Mouse (Mus musculus): ENCODE measurements around the gene Usp44.

Gene Usp44

GRCm38 (mm10) chr10:93846706-93847105, 15.4 kb downstream of the Usp44 start:
- DNase-seq (ENCODE audit: low read depth, low spot score) = no peak

GRCm38 (mm10) chr10:93855126-93855525, 23.8 kb downstream of the Usp44 start:
- no peak for DNase-seq (ENCODE audit: low read depth, low spot score)

DNA sequence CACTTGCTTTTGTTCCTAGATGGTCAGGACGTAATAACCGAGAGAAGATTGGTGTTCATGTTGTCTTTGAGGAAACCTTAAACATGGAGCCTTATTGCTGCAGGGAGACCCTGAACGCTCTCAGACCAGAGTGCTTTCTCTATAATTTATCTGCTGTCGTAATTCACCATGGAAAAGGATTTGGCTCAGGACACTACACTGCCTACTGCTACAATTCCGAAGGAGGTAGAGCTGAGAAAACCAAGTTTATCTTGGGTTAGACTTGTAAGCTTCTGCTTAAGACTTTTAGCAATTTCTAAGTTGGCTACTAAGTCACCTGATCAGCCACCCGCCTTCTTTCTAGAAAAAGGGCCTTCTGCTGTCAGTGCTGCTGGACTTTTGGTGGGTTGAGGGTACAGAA, 24.7 kb downstream of the Usp44 start:
- no peak for DNase-seq (ENCODE audit: low read depth, low spot score)

- no peak for DNase-seq (ENCODE audit: low read depth, low spot score)
These were observed 37.0 kb downstream of the Usp44 start for GRCm38 (mm10) chr10:93868401-93868800.

DNA sequence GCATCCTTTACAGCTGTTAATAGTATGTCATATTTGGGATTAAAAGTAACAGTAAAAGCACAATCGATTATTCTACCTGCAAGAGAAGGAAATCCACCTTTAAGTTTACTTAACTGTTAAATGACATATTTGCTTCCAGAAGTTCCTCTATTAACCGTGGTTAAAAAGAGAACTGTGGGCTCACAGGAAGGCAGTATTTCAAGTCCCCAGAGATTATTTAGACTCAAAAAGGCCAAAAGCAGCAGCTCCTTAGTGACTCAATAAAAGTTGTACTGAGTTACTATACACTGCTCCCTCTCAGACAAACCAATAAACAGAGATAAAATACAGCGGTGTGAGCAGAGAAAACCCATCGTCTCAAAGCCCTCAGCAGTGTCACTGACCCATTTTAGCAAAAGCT, 37.5 kb downstream of the Usp44 start:
- no peak for DNase-seq (ENCODE audit: low read depth, low spot score)

DNA sequence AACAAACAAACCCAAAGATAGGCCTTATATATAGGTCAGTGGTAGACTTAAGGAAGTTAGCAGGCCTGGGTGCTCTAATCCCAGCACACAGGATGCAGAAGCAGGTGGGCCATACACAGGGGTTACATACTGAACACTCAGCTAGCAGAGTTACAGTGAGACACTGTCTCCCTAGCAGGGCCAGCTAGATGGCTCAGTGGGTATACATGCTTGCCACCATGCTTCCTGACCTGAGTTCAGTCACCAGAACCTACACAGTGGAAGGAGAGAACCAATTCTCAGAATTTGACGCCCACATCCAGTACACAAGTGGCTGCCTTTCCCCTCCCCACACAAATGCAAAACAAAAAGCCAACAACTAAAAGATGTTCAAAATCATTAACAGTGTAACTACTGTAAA, 45.4 kb downstream of the Usp44 start:
- DNase-seq (ENCODE audit: low read depth, low spot score) = no peak

- no peak for DNase-seq (ENCODE audit: low read depth, low spot score)
These were observed 47.4 kb downstream of the Usp44 start for GRCm38 (mm10) chr10:93878732-93879131.

- DNase-seq (ENCODE audit: low read depth, low spot score) = no peak
These were observed 50.6 kb downstream of the Usp44 start for GRCm38 (mm10) chr10:93881918-93882317.

- no peak for DNase-seq (ENCODE audit: low read depth, low spot score)
These were observed 51.5 kb downstream of the Usp44 start for GRCm38 (mm10) chr10:93882738-93883364.

DNA sequence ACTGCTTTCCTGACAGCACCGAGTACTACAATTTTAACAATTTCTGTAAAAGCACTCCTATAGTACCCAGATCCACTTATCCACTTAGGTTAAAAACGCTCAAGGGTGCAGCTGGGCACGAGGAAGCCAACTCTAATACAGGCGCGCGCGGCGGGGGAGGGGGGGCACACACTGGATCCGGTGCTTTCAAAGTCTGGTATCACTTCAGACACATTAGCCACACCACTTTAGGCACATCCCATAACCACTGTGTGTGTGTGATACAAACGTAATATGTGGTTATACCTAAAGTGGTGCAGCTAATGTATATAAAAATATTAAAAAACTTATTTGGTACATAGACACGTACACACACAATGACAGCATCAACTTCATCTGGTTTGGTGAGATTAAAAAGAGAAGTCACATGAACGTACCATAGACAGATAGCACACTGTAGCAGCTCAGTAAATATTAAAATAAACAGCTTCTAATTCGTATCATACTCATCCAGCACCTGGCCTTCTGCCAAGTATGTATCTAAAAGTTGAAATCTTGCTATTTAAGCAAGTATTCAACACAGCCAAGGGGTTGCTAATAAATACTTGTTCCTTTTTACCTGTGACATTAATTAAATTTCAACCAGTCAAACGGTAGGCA, 54.6 kb downstream of the Usp44 start:
- DNase-seq (ENCODE audit: low read depth, low spot score) = no peak

DNA sequence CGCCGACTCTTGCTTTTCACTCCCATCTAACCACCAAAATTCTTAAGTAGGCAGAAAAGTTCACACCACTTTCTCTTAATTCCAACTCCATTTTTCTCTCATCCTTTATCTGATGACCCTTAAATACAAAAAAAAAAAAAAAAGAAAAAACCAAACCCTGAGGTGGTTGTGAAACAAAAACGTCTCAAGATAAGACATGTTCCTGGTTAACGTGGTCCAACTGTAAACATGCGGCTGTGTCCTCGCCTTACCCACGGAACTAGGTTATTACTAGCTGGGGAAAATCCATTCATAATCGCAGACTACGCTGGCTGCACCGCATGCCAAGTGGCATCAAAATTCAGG, 57.2 kb downstream of the Usp44 start:
- DNase-seq (ENCODE audit: low read depth, low spot score) = no peak

DNA sequence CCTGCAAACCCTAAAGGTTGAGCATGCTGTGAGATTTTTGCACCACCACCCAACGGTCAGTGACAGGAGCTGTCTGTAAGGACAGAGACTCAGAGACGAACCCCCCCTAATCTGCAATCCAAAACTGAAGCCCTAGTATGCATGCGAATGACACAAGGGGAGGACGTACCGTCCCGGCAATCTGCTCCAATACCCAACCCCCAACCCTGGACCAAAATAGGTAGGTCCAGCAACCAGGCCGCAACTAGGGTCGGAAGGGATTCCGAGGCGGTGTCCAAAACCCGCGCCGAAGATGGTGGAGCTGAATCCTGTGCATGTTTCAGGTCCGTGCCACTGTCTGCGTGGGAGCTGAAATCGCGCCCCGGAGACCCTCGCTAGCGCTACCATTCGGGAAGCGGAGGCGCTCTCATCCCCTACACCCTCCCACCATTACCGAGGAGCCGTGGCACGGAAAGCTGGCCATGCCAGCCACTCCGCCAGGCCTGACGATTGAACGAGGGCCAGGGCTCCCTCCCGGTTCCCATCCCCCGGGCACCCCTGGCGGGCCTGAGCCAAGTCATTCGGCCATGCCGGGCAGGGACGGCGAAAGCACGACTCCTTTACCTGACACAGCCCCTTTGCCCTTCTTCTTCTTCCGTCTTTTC, 57.7 kb downstream of the Usp44 start:
- no peak for DNase-seq (ENCODE audit: low read depth, low spot score)

DNA sequence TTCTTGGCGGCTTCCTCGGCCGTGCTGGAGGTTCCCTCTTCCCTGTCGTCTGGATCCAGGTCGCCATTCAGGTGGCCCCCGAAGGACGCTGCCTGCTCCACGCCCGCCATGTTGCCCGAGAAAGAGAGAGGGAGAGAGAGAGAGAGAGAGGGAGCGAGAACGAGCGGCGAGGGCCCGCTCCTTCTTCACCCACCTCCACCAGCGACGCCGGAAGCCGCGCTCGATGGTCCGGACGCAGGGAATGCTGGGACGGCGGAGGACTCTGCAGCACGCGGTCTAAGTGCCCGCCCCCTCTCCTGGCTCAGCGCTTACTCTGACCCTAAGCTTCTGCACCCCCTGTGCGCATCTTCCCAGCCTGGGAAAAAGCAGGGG, 58.2 kb downstream of the Usp44 start:
- peak; percentile 85 for DNase-seq (ENCODE audit: low read depth, low spot score)

DNA sequence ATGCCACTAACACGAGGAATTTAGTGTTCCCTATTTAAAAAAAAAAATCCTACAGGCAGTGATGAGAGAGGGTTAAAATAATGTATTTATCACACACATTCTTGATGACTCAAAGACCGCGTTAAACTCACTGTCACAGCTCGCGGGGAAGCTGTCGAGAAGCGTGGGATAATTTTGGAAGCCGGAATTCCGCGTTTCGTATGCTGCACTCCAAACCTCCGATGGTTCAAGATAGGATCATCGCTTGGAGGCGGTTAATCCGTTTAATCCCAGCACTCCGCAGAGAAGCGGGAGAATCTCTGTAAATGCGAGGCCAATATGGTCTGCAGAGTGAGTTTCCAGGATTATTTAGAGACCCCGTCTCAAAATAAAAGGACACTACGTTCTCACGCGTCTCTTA, 58.6 kb downstream of the Usp44 start:
- no peak for DNase-seq (ENCODE audit: low read depth, low spot score)

- no peak for DNase-seq (ENCODE audit: low read depth, low spot score)
These were observed 59.2 kb downstream of the Usp44 start for GRCm38 (mm10) chr10:93890565-93890964.

DNA sequence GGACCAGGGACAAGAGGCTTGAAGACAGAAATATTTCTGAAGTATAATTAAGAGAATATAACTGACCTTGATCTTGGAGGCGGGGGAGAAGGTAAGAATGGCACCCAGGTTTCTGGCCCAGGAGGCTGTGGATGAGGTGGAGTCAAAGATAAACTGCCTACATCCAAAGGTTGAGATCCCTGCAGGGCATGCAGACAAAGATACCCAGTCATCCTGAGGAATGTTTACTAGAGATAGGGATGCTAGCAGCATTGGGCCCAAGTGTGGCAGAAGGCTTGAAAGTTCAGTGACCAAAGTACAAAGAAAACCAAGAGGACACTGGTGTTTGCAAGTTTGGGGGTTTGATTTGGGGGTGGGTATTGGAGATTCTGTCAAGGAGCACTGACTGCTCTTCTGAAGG, 59.7 kb downstream of the Usp44 start:
- no peak for DNase-seq (ENCODE audit: low read depth, low spot score)

GRCm38 (mm10) chr10:93892551-93892950, 61.2 kb downstream of the Usp44 start:
- no peak for DNase-seq (ENCODE audit: low read depth, low spot score)

GRCm38 (mm10) chr10:93897043-93897646, 65.8 kb downstream of the Usp44 start, which contains the start of gene Metap2:
Metap2 (minus strand) TSS chr10:93897093.
- no peak for DNase-seq (ENCODE audit: low read depth, low spot score)

DNA sequence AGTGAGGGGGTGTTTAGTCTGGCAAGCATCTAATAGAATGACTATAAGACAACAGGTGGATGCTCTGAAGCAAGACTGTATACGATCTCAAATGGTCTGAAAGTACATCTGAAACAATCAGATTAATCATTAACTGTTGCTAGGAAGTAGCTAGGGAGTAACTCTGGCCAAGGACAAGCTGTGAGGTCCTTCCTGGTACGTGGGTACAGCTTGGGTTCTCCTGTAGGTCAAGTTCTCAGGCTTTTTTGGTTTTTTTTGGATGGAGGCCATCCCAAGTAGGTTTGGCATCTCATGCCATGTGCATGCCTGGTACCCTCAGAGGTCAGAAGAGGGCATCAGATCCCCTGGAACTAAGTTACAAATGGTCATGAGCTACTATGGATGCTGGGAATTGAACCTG, 67.9 kb downstream of the Usp44 start:
- no peak for DNase-seq (ENCODE audit: low read depth, low spot score)

DNA sequence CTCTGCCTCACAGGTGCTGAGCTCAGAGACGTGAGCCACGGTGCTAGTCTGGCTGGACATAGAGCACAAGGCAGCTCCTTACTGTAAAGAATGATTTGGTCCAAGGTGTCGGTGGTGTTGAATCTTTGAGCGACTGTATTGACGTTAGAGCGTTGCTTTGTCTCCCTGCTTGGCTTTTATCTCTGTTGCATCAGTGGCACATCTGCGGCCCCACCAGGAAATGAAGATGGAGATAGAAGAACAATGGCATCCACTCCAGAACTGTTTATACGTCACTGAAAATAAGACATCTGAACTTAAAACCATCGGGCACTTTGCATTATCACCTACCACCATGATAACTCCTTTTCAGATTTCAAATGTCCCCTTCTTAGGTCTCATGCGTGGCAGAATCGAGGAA, 68.6 kb downstream of the Usp44 start:
- no peak for DNase-seq (ENCODE audit: low read depth, low spot score)

- DNase-seq (ENCODE audit: low read depth, low spot score) = no peak
These were observed 76.0 kb downstream of the Usp44 start for GRCm38 (mm10) chr10:93907376-93907775.

All from brain, embryonic 18.5 days (tissue).